Mouse (Mus musculus) heart, adult 18-20 months (tissue): ENCODE measurements at regions not wholly inside any gene's neighbourhood (a gene's known extent, or its start where the extent isn't known, plus 50 kb on each side); places are given as distances from the start of the nearest gene placed in this dataset.

Experiments used
- DNase-seq, 2 experiments: peaks; one replicate each; pipeline ENCODE4 v3.0.0; 2021 to 2022; ENCODE audit warnings: mixed read lengths in 1 of 2

DNA sequence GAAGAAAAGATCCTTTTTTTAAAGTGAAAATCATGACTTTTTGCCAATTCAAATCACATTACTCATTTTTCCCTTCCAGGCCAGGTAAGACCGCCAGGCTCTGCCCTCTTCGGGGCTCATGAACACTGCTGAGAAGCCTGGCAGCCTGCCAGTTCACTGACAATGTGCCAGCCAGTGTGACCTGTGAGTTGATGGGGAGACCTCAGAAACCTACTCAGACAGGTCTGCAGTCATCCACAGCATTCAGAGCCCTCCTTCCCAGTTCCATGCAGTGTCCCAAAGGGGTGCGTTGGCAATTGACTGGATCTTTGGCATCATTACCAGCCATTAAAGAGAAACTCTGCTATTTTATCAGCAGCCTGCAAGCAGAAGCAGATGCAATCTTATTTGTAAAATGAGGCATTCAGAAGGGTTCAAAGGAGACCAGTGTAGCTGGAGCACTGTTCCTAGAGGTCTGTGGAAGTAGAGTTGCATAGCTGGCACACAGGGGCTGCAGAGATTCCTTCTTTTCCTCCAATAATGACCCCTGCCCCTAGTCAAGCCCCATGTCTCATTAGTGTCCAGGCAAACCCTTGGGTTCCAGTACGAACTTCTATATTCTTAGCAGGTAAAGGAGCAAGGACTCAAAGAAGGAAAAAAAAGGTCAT lies 384.4 kb downstream of the Rapgef2 start:
- DNase-seq, result peak; percentile 21 to 53

DNA sequence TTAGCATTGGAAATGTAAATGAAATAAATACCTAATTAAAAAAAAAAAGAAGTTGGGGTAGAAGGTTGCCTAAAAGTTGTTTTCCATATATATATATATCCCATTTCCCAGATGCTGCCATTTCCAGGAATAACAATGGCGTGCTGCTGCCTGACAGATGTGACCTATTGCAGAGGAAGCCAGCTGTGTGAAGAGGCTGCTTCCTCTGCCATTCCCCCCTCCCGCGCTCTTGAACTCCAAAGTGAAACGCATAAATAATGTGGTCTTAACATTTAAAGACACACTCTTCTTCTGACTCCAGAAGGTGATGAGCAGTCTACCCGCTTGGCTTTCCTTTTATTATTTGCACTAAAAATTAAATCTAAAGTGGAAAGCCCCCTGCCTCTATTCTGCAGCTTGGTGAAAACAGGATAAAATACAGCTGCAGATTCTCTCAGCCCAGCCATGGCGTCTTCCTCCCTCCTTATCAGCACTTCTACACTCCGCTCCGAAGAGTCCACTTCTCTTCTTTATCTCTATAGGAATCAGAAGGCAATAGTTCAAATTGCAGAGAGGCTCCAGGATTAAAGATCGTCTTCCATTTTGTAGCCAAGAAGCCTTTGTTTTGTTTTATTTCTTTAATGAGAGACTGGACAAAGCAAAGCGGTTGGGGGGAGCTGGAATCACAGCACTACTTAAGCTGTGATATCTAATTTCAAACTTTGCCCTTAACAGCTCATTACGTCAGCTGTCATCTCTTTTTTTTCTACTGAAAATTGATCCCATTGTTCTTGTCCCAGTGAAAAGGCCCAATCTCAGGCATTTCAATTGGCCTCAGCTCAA lies 385.1 kb downstream of the Rapgef2 start:
- peak in 1 of 2 experiments; percentile 5 for DNase-seq

DNA sequence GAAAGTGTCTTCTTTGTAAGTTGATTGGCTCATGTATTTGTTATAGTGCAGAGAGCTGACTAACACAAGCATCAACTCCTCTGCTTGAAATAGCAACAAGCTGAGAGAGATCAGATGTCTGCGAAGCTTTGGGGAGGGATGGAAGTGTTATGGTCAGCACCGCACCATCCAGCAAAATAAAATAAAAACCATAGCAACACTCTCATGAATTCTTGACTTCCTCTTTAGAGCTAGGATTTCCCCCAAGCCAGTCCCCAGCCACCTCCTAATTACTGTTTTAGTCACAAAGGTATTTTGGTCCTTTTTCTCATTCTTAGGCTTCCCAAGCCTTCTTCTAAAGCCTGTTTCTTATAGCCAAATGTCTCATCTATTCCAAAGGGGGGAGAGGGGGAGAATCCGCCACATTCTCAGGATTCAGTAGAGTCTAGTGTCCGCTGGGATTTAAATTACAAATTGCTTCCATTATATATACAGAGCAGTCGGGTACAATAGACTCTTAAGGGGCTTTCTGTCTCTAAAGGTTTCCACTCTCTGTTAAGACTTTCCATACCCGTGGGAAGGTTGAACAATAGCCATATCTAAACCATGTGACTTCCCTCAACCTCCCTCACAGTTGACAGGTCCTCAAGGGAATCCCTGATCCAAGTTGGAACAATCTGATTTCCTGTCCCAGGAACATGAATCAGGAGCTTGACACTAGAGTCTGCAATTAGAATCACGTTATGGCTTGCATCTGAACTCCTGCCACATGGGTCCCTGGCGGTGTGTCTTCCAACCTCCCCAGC lies 386.7 kb downstream of the Rapgef2 start:
- peak; percentile 28 to 51 for DNase-seq

DNA sequence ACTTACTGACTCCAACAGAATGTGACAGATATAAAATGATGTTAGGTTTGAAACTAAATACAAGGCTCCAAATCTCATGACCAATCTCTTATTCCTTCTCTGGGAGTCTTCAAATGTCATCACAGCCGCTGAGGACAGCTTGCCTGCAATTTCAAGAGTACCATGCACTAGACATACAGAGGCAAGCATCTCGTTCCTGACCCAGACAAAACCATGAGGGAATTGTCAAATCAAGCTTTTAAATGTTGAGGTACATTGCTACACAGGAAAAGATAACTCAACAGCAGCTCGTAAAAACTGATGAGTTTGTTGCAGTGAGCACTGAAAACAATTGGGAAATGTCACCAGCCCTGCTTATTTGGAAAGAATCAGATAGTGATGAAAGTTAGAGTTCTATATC lies 397.0 kb downstream of the Rapgef2 start:
- DNase-seq, result no peak

DNA sequence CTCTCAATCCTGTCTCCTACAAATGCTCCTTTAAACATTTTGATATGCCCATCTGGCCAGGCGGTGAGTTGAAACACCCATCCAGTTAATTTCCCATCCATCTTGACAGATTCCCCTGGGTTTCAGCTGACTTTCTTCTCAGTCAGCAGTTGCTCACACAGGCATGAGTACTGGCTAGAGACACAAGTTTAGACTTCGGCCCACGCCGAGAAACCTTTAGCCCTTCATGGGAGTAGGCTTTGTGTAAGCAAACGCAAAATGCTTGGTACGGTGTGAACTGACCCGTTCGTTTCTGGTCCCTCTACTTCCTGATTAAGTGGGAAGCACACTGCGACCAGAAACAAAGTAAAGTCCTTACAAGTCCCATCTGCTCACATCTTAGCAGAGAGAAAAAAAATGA lies 401.6 kb downstream of the Rapgef2 start:
- DNase-seq, result no peak

DNA sequence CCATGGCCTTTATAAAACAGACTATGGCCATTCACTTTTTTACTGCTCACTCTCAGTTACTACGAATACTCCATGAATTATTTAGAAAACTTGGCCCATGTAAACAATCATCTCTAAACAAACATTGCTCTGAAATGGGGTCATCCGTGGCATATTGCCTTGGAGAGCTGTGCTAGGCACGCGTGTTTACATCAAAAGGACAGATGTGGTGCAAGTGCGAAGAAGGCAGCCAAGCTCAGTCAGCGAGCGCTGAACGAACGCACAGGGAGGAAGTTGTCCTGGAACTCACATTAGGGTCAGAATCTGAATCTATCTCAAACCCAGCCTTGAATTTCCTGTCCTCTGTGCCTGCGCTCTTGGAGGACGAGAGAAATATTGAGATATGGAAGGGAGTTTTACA lies 402.3 kb downstream of the Rapgef2 start:
- DNase-seq, result no peak

DNA sequence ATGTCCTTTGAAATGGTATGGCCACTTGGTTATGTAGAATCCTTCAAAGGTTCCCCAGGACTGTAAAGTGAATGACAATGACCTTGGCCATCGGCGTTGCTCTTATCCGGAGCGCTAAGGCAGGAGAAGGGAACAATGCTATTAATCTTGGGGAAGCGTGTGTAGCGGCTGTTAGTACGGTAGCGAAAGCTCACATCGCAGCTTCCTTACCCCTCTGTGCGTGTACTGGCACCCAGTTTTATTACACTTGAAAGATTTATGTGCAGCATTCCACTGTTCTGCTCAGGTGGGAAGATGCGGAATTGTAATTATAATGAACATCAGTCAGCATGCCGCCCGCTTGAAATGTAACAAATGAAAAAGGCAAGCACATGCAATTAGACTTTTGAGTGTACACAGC lies 406.2 kb downstream of the Rapgef2 start:
- DNase-seq, result no peak

DNA sequence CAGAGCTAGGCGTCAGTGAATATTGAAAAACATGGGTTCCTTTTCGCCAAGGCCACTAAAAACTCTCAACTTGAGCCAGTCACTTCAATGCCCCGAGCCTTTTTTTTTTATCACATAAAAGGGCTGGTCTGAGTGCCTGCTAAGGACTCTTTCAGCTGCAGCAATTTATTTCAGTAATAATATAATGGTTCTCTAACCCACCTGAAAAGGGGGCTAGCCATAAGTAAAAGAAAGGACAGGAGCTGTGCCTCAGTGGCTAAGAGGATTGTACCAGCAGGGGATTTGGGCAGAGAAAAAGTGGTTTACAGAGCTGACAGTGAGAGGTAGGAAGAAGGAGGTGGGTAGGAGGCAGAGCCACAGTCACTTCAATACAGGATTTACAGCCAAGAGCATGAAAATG lies 409.0 kb downstream of the Rapgef2 start:
- DNase-seq, result no peak

DNA sequence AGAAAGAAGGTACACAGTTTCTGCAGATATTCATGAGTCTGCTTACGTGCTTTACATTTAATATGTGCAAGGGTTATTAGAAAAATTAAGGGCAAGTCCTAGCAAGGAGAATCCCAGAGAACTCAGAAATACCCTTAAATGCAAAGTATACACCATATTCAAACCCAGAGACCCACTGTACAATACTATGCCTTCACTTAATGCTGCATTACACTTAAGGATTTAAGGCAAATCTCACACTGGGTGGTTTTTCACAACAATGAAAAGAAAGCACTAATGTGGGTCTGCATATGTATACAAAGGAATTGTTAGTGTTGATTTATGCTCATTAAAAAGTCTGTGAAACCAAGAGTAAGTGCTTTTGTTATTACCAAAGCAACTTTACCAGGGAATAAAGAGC lies 419.4 kb downstream of the Rapgef2 start:
- DNase-seq, result no peak

DNA sequence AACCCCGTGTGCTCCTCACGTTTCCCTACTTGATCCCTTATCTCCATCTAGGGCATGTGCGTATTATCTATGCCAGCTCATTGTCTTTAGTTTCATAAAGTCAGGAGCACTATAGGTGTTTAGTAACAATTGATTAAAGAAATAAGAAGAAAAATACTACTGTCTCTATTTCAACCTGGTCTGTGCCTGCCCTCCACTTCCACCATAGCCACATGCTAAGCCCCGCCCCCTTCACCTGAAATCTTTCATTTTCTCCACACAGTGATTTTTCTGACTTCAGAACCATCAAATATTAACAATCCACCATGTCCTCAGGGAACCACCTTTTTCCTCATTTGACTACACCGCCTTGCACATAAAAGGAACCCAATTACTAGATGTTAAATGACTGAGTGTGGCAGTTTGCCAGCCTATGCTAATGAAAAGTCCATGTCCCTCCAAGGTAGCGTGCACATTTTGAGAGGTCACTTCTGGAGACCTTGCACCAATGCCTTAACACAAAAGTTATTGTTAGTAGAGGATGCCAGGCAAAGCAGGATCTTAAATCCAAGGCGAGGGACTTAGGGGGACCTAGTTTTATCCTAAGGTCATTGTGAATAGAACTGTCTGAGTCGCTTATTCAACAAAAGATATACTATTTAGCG lies 420.1 kb downstream of the Rapgef2 start:
- DNase-seq, result no peak

DNA sequence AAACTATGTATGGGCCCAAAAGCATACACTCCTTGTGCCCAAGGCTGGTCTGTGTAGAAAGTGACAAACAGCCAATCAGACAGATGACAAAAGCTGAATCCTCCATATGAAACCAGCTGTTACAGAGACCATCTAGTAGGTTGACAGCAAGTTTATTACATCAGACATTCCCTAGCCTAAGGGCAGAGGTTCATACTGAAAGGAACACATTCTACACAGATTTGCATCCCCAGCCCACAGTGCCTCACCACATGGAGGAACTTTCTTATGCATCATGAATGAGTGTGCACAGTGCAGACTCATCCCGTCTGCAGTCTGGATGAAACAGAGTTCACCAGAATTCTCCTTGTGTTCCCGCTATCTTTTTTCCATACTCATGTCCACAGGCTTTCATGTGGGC lies 423.3 kb downstream of the Rapgef2 start:
- DNase-seq, result no peak

DNA sequence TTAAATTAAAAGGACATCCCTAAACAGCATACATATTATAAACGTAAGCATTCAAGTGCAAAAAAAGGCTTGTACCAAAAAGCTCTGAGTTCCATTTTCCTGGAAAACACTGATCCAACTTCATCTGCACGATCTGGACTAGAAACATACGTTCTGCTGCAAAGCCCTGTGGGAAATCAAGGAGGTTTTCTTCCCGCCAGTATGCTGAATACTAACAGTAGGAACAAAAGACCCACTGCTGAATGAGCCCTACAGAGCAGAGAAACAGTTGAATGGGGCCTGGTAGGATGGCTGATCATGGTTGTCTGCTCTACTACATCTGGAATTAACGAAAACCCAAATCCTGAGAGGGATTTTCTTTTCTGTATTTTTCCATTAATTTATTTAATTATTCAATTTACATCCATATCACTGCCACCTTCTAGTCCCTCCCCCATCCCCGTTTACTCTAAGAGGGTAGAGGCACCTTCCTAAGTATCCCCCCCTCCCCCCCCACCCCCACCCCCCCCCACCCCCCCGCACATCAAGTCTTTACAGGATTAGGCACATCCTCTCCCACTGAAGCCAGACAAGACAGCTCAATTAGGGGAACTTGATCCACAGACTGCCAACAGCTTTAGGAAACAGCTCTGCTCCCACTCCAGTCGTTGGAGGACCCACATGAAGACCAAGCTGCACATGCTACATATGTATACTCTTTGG lies 439.5 kb downstream of the Rapgef2 start:
- DNase-seq, result no peak

DNA sequence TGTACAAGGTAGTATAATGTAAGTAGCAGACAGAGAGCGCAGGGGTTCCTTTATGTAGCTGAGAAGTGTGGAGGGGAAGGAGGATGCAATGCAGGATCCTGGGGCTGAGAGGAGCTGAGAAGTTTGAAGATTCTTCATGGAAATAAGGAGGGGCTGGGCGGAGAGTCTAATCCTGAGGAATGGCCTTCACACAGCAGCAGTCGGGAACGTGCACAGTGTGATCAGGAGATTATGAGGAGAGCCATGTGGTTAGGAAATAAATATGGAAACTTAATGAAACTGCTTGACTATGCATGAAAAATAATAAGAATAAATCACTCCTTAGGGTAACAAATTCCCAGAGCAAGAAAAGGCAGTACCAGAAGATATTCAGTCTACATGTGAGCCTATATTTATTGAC lies 445.1 kb downstream of the Rapgef2 start:
- no peak for DNase-seq

DNA sequence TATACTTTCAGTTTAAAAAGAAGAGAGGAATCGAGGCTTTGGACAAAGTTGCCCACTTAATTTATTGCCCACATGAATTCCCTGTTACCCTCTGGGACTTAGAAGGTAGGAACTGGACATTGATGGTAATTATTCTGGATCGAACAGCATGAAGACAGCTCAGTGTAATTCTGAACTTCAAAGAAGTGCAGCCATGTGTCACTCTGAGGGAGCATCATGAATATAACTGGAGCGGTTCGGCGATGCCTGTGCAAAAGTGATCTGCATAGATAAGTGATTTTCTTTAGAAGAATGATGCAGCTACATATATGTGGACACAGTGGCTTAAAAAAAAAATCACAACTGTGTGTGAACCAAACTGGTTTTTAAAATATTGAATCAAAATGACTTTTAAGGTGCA lies 449.5 kb downstream of the Rapgef2 start:
- DNase-seq, result no peak

DNA sequence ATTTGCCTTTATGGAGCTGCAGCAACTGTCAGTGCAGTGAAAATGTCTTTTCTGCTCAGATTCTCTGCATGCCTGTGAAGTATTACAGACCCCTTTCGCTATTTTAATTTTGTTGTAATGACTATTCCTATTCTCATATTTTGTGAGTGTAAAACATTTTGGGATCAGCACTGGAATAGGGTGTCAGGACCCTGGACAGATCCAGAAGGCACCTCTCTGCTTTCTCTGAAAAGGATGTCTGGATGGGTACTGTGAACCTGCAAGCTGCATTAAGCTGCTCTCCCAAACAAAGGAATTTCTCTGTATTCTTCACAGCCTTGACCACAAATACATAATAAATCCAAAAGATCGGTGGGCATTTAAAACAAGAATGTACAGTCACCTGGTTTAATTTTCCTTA lies 460.8 kb downstream of the Rapgef2 start:
- DNase-seq, result no peak

DNA sequence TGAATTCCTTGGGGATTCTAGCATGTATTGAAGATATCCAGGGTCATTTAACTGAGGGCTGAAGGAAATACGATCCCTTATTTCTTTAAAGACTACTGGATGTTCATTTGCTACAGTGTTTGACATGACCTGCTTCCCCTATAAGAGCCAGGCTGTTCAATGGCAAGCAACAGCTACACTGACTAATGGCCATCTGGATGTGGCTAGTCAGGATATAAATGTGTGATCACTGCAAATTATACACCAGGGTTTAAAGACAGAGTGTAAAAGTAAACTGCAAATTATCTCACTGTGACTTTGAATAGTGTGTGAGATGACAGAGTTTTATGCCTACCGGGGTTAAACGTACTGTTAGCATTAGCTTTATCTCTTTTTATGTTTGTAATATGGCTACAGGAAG lies 473.9 kb downstream of the Rapgef2 start:
- no peak for DNase-seq

DNA sequence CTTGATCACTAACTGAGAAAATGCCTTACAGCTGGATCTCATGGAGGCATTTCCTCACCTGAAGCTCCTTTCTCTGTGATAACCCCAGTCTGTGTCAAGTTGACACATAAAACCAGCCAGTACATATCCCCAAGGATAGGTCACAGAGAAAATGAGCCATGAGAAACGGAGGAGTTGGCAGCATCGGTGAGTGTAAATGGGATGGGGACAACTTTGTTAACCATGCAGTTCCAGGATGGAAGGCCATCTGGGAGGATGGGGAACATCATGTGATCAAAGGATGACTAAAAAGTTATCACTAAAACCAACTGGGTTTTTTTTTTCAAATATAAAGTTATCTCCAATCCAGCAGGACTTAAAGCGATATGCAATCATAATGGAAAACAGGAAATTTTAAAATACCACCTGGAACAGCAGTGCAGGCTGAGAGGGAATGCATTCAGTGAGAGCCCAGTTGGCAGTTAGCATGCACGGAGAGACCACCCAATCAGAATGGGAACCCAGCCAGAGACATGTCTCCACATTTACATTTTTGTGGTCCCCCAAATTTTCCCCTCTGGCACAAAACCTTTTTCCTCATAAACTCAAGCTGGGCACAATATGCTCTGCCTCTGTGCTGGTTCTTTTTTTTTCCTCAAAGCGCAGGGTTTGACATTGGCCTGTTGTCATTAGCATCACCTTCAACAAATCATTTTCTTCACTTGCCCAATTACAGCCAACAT lies 475.7 kb downstream of the Rapgef2 start:
- DNase-seq, result no peak

DNA sequence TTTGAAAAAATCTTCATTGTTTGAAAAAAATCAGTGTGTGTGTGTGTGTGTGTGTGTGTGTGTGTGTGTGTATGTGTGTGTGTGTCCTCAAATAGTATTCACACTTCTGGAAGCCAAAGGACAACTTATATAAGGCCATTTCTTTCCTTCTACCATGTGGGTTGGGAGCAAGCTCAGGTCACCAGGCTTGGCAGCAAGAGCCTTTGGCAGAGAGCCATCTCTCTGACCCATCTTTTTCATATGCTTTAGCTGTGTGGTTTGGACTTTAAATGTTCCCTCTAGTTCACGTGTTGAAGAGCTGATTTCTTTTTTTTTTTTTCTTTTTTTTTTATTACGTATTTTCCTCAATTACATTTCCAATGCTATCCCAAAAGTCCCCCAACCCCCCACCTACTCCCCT lies 483.1 kb downstream of the Rapgef2 start:
- DNase-seq, result peak; percentile 2 to 8

DNA sequence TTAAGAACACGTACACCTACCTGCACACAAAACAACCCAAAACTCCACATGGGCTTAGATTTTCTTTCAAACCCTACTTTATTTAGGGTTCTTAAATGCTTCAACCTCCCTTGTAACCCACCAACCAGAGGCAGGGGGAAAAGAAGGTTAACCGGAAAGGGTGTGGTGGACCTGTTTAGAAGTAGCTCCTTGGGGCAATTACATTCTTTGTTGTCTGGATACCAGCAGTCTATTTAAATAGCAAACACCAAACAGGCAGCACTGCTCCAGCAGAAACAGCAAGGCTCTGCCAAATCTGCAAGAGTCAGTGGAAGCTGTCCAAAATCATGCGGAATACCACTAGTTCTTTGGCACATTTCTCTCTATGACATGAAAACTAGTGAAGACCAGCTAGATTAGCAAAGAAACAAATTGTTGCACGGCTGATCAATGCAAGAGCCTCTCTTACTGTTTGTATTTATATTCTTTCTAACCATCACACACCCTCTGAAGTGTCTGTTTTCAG lies 490.3 kb downstream of the Rapgef2 start:
- peak; percentile 11 to 20 for DNase-seq

DNA sequence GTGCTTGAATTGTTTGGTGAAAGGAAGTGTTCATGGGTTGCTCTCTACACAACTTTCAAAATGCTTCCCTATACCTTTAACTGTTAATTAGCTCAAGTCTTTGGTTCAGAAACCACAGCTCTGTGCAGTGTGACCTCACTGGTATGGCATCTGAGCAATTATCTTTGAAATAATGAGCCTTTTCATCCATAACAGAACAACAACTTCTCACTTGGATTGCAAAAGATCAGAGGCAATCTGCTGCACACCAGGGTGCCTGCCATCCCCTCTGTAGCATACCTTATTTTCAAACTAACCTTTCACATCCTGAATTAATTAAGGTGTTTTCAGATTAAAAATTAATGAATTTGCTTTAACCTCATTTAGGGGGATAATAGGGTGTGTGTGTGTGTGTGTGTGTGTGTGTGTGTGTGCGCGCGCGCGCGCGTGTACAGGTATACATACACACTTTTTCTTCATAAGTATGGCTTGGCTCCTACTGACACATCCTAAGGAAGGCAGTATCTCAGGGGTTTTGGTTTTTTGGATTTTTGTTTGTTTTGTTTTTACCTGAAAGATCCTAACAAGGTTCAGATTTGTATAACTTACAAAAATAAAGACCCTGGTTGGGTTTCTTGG lies 493.8 kb downstream of the Rapgef2 start:
- no peak for DNase-seq

DNA sequence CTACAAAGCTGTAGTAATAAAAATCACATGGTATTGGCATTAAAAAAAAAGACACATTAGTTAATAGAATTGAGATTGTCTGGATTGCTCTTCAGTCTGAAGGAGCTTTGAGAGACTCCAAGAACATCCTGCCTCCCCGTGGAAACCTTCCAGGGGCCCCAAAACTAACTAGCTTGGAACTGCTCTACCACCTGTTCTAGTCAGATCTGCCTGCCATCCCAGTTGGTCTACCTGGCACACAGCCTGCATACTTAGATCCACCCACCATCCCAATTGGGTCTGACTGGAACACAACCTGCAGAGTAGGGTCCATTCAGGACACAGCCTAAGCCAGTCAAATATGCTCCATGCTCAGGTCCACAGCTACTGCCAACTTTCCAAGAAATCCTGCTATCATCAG lies 503.6 kb downstream of the Rapgef2 start:
- no peak for DNase-seq
